Mouse (Mus musculus) midbrain, embryonic 10.5 days (tissue): ENCODE data around the gene Gsta3. TPM values are rescaled to one million over a fixed set of nuclear protein-coding genes. Genes with fewer than 3 reads are reported as not detected.
A peak's percentile ranks its signal among the peaks of the same experiment; 100 is the strongest.
"Not testable (repeated sequence)": the region's sequence is repeated elsewhere in the genome, so short reads cannot be mapped to it uniquely, and the experiment has no call there.

Source experiments
- DNase-seq: peaks from one replicate; pipeline ENCODE4 v3.0.0-alpha.2; 2017; ENCODE audit warnings: low spot score
- H3K27ac ChIP-seq: fragments of 300-500 bp; sonication (generic); replicated peaks from 2 replicates; pipeline ENCODE4 v1.5.1; 2016; ENCODE audit warnings: mild to moderate bottlenecking
- H3K27me3 ChIP-seq: fragments of 300-500 bp; sonication (generic); 2 replicates; pipeline ENCODE4 v1.6.1; 2016; ENCODE audit warnings: low read depth, mild to moderate bottlenecking; ENCODE audit not compliant: poor library complexity, severe bottlenecking
- H3K36me3 ChIP-seq: fragments of 300-500 bp; sonication (generic); 2 replicates; pipeline ENCODE4 v1.6.1; 2016; ENCODE audit warnings: mild to moderate bottlenecking, moderate library complexity
- H3K4me1 ChIP-seq: fragments of 300-500 bp; sonication (generic); 2 replicates; pipeline ENCODE4 v1.6.1; 2016
- H3K4me3 ChIP-seq: fragments of 300-500 bp; sonication (generic); 2 replicates; pipeline ENCODE4 v1.5.1; 2016; ENCODE audit warnings: mild to moderate bottlenecking, moderate library complexity
- H3K9me3 ChIP-seq: fragments of 300-500 bp; sonication (generic); replicated peaks from 2 replicates; pipeline ENCODE4 v1.6.1; 2016; ENCODE audit warnings: mild to moderate bottlenecking
- WGBS: fragments of 180-500 bp; shearing (Covaris S2); methylation state at CpG from one replicate; pipeline ENCODE4 v1.1.7; 2016; 5-methylcytosine and 5-hydroxymethylcytosine counted together
- polyA plus RNA-seq: library from polyadenylated mRNA; unstranded; fragments of >200 nt; fragmentation: Nextera tagmentation; extraction: Ambion mirVana; gene quantifications from 2 replicates; pipeline ENCODE4 v1.2.1, GENCODE M21; 2016

The Gsta3 gene
- polyA plus RNA-seq, 1 experiment from 2014 or later: 0.21 TPM

DNA sequence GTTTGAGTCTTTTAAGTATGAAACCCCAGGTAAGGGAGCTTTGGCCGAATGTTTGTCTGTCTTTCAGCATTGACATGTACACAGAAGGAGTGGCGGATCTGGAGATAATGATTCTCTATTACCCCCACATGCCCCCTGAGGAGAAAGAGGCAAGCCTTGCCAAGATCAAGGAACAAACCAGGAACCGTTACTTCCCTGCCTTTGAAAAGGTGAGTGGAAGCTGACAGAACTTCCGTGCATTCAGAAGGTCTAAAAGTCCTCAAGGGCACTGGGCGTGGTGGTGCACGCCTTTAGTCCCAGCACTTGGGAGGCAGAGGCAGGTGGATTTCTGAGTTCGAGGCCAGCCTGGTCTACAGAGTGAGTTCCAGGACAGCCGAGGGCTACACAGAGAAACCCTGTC, 19.6 kb downstream of the Gsta3 start:
- H3K36me3 ChIP-seq, DNase-seq, H3K4me3 ChIP-seq, H3K27ac ChIP-seq, H3K4me1 ChIP-seq, H3K27me3 ChIP-seq, H3K9me3 ChIP-seq: not testable (repeated sequence)
- 90% methylated on average over 8 of the region's 8 CpGs for WGBS

DNA sequence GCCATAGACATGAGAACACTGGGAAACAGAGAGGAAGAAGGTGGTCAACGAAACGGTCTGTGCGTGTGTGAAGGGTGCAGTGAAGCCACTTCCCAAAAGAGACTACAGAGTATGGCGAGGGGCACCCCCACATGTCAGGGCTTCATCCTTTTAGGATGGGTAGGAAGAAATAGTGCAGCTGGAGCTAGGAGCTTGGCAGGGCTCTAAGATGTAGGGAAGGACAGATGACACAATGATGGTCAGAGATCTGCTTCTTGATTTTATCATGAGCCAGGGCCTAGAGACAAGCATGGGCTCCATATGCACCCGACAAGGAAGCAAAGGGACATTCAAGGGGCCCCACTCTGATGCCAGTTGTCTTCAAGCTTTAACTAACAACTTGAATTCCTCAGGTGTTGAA, 22.0 kb downstream of the Gsta3 start:
- Histone ChIP-seq H3K27ac (no peak overlapping the region), H3K27me3 (no peaks in the 10 kb centered on the region), H3K4me3 (no peak overlapping the region), H3K4me1 (no peaks in the 10 kb centered on the region), H3K36me3 (no peaks in the 10 kb centered on the region), H3K9me3 (no peaks in the 10 kb centered on the region)
- 93% methylated on average over 5 of the region's 5 CpGs for WGBS
- DNase-seq: no peak

GRCm38 (mm10) chr1:21263986-21264385, 23.6 kb downstream of the Gsta3 start:
- Histone ChIP-seq H3K36me3 (no peaks in the 10 kb centered on the region), H3K4me3 (no peak overlapping the region), H3K9me3 (no peaks in the 10 kb centered on the region), H3K4me1 (no peaks in the 10 kb centered on the region), H3K27me3 (no peaks in the 10 kb centered on the region), H3K27ac (no peak overlapping the region)
- DNase-seq: no peak
- WGBS: 91% methylated on average over 4 of the region's 4 CpGs

DNA sequence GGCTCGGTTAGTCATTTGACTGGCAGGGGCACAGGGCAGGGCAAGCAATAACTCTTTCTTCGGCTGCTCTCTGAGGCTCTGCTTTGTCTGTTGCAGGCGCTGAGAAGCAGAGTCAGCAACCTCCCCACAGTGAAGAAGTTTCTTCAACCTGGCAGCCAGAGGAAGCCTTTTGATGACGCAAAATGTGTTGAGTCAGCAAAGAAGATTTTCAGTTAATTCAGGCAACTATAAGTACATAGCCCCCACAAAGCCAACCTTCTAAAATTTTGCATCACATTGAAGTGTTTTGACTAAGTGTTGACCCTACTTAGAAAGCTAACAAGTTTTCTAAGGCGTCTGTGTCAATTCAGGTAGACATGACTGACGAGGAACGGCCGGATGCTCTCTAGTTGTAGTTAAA, 24.4 kb downstream of the Gsta3 start:
- 90% methylated on average over 8 of the region's 8 CpGs for WGBS
- DNase-seq: no peak

GRCm38 (mm10) chr1:21266766-21267165, 26.4 kb downstream of the Gsta3 start:
- Histone ChIP-seq H3K27ac (no peak overlapping the region), H3K27me3 (no peaks in the 10 kb centered on the region), H3K36me3 (no peaks in the 10 kb centered on the region), H3K9me3 (no peaks in the 10 kb centered on the region), H3K4me1 (peaks cover 6% of the 10 kb centered on the region), H3K4me3 (no peak overlapping the region)
- DNase-seq: no peak
- 60% methylated on average over 1 of the region's 1 CpGs for WGBS

More for the DNA sequence above, 24.4 kb downstream of the Gsta3 start:
- Histone ChIP-seq H3K4me3 (no peak overlapping the region), H3K27me3 (no peaks in the 10 kb centered on the region), H3K4me1 (no peaks in the 10 kb centered on the region), H3K27ac (no peak overlapping the region), H3K9me3 (no peaks in the 10 kb centered on the region), H3K36me3 (no peaks in the 10 kb centered on the region)

DNA sequence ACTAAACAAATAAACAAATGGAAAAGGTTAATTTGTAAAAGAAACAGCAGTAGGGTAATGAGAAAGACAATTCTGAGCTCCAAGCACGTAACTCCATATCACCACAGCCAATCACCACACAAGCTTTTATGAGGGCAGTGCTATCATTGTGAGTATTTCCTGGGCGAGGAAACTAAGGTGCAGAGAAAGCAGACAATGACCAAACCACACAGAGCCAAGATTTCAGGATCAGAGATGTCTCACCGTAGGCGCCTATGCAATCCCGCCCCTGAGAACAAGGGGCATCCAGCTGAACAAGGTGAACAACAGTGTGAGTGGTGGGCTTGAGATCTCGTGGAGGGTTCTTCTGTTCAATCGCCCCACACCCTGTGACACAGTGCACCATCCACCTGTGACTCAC, 27.1 kb downstream of the Gsta3 start:
- DNase-seq, H3K4me3 ChIP-seq, H3K9me3 ChIP-seq, H3K27ac ChIP-seq, H3K36me3 ChIP-seq, H3K27me3 ChIP-seq: not testable (repeated sequence)
- WGBS: 89% methylated on average over 7 of the region's 7 CpGs
- H3K4me1 ChIP-seq: peaks cover 10% of the 10 kb centered on the region

GRCm38 (mm10) chr1:21271343-21272055, 31.1 kb downstream of the Gsta3 start:
- Histone ChIP-seq H3K9me3 (no peaks in the 10 kb centered on the region), H3K36me3 (no peaks in the 10 kb centered on the region), H3K27ac (no peak overlapping the region), H3K4me3 (peak overlapping the region; percentile 41), H3K27me3 (no peaks in the 10 kb centered on the region; the same call in 1 of the 2 replicates), H3K4me1 (peaks cover 10% of the 10 kb centered on the region)
- 26% methylated on average over 18 of the region's 18 CpGs for WGBS
- peak; percentile 80 for DNase-seq

DNA sequence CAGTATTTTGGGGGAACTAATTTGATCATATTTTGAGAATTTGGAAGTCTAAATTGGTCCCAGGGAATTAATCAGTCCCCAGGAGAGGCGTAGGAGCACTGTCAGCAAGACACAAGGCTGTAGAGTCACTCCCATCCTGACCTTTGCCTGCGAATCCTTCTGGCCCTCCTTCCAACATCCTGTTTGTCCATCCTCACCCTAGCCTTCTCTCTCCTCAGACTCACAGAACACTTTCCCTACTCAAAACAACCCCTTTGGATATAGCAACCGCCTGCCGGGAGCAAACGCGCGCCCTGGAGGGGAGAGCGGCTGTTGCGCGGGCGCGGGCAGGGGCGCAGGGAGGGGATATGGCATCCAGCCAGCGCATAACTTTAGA, 31.7 kb downstream of the Gsta3 start:
- 22% methylated on average over 14 of the region's 14 CpGs for WGBS
- Histone ChIP-seq H3K9me3 (no peaks in the 10 kb centered on the region), H3K36me3 (no peaks in the 10 kb centered on the region), H3K4me3 (peak overlapping the region; percentile 41), H3K27me3 (no peaks in the 10 kb centered on the region; the same call in 1 of the 2 replicates), H3K4me1 (peaks cover 10% of the 10 kb centered on the region), H3K27ac (no peak overlapping the region)
- no peak for DNase-seq

- no peak overlapping the region for H3K27ac ChIP-seq
- 95% methylated on average over 6 of the region's 6 CpGs for WGBS
- no peak for DNase-seq
- H3K9me3 ChIP-seq: no peaks in the 10 kb centered on the region
- no peaks in the 10 kb centered on the region; the same call in 1 of the 2 replicates for H3K27me3 ChIP-seq
- H3K4me3 ChIP-seq: no peak overlapping the region
- peaks cover 10% of the 10 kb centered on the region for H3K4me1 ChIP-seq
- H3K36me3 ChIP-seq: no peaks in the 10 kb centered on the region
These were observed 32.7 kb downstream of the Gsta3 start for GRCm38 (mm10) chr1:21273091-21273490.

DNA sequence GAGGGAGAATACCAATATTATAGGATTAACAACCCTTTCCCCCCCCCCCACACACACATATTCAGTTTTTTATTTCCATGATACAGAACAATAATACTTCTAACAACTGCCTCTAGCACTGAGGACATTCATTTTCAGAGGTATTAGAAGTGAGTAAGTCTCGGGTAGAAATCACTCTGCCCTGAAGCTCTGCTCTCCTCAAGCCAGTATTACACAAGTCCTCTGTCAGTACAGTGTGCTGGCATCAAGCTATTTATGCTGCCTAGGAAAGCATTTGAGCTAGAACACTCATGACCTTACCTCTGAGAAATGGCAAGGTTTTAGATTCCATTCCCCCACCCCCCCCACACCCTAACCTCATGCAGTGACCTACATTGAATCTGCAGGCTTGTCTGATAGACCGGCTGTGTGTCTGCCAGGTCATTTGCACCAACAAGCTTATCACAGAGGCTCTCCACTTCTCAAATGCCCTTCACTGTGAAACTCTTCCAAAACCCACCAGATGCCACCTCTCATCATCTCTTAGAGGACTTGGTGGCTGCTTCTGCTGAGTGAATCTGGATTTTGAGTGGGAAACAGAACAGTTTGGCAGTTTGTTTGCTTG, 34.1 kb downstream of the Gsta3 start:
- DNase-seq: no peak
- H3K4me1 ChIP-seq: peaks cover 10% of the 10 kb centered on the region
- no peaks in the 10 kb centered on the region for H3K36me3 ChIP-seq
- no peak overlapping the region for H3K27ac ChIP-seq
- WGBS: 81% methylated on average over 2 of the region's 2 CpGs
- no peak overlapping the region for H3K4me3 ChIP-seq
- H3K27me3 ChIP-seq: no peaks in the 10 kb centered on the region; the same call in 1 of the 2 replicates
- no peaks in the 10 kb centered on the region for H3K9me3 ChIP-seq

DNA sequence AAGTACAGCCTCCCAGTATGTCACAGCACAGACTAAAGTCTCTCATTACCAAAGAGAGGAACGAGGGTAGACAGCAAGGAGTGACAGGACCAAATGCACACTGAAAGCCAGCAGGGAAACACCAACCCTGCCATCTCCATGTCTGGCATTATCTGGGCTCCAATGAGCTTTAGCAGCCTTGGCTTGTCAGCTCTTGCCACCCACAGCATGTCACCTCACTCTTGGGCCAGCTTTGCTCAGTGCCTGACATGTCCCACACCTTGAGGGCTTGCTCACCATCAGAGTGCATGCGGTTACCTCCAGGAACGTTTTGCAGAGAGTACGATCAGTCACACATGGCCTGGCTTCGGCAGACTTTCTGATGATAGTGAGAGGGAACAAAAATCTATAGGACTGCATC, 35.0 kb downstream of the Gsta3 start:
- WGBS: 86% methylated on average over 5 of the region's 5 CpGs
- H3K36me3 ChIP-seq, H3K27me3 ChIP-seq: not testable (repeated sequence)

GRCm38 (mm10) chr1:21276158-21276557, 35.8 kb downstream of the Gsta3 start:
- not testable (repeated sequence) for H3K27me3 ChIP-seq, H3K27ac ChIP-seq, H3K4me3 ChIP-seq, H3K9me3 ChIP-seq, H3K36me3 ChIP-seq, DNase-seq
- 39% methylated on average over 2 of the region's 2 CpGs for WGBS
- H3K4me1 ChIP-seq: peaks cover 10% of the 10 kb centered on the region

More for the DNA sequence above, 35.0 kb downstream of the Gsta3 start:
- peaks cover 10% of the 10 kb centered on the region for H3K4me1 ChIP-seq
- H3K9me3 ChIP-seq, H3K27ac ChIP-seq, DNase-seq, H3K4me3 ChIP-seq: not testable (repeated sequence)

GRCm38 (mm10) chr1:21280306-21280705, 39.9 kb downstream of the Gsta3 start:
- Histone ChIP-seq H3K27ac (no peak overlapping the region), H3K27me3 (no peaks in the 10 kb centered on the region), H3K9me3 (no peaks in the 10 kb centered on the region), H3K4me1 (peaks cover 11% of the 10 kb centered on the region), H3K36me3 (no peaks in the 10 kb centered on the region), H3K4me3 (no peak overlapping the region)
- 82% methylated on average over 2 of the region's 2 CpGs for WGBS
- DNase-seq: no peak
